Mouse (Mus musculus) MN1 (cell line): ENCODE measurements around the gene Tada3.

Source experiments
- DNase-seq: peaks from one replicate; pipeline ENCODE4 v3.0.0-alpha.2; 2016; ENCODE audit warnings: low spot score

Tada3 gene

DNA sequence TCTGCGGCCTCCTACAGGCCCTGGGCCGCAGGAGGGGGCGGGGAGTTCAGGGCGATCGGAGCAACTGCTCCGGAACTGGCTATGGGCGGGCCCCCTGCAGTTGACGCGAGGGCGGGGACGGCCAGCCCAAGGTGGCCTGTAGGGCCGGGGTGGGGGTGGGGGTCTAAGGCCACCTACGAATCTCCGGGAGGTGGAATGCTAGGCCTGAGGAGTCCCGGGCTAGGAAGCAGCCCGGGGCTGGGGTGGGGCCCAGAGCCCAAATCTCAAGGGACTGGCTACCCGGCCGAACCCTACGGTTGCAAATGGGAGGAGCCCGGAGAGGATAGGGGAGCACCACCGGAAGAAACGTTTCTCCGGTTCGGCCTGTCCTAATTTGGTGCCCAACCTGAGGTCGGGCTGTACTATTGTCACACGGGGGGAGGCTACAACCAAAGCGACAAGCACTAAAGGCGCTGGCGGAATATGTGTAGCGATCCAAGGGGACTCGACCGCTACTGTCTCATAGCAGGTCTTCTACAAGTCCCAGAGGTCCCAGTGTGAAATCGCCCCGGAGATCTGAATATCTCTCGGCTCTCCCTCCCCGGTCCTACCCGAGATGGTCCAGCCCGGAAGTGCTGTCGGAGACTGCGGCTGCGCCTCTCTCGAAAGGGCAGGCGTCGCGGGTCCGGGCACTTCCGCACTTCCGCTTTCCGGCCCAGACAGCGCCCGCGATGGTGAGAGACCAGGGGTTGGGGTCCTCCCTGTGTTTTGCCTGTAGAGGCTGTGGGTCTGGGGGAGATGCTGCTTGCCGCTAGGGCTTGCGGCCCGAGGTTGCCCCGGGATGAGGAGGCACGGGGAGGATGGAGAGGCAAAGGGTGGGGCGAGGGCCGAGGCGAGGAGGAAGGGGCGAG lies at the start of gene Tada3, which contains the start of gene Arpc4:
Tada3 (minus strand) TSS at position 388 of the 890 bp plus-strand sequence.
Arpc4 (plus strand) TSS at position 620 of the 890 bp plus-strand sequence.
- peak; percentile 95 for DNase-seq

- peak; percentile 27 for DNase-seq
Observed at GRCm38 (mm10) chr6:113427397-113427796, 49.7 kb upstream of the Tada3 start.

DNA sequence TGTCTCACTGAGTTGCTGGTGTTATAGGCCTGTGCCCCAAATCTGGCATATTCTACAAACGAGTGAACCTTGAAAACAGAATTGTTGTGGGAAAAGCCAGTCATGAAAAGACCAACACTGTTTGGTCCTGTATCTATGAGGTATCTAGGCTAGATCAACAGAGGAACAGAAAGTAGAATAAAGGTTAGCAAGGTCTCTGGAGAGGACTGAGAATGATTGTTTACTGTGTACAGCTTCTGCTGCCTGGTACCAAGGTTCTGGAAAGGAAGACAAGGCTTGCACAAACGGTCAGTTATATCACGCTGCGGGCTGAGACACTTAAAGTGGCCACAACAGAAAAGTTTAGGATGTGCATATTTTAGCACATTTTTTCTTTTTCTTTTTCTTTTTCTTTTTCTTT lies 49.0 kb upstream of the Tada3 start:
- DNase-seq = no peak

- no peak for DNase-seq
Observed at GRCm38 (mm10) chr6:113424187-113424586, 46.5 kb upstream of the Tada3 start.

- no peak for DNase-seq
Observed at GRCm38 (mm10) chr6:113423000-113423399, 45.3 kb upstream of the Tada3 start.

DNA sequence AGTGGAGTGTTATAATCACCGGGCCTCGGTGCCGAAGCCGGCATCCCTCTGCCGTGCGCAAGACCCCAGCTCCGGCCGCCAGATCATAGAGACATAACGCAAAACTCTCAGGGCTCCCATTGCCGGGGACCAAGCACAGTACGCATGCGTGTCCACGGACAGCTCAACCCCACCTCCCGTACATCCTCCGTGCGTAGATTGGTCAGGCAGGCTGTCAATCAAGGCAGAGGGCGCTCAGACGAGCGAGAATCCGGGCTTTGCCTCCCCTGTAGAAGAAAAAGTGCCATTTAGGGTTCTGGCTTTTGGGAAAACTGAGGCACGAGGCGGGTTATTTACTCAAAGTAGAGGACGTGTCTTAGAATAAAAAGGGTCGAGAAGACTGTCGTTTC lies 41.5 kb upstream of the Tada3 start, which contains the start of gene Rpusd3:
Rpusd3 (minus strand) TSS at position 142 of the 389 bp plus-strand sequence.
- DNase-seq = peak; percentile 98

DNA sequence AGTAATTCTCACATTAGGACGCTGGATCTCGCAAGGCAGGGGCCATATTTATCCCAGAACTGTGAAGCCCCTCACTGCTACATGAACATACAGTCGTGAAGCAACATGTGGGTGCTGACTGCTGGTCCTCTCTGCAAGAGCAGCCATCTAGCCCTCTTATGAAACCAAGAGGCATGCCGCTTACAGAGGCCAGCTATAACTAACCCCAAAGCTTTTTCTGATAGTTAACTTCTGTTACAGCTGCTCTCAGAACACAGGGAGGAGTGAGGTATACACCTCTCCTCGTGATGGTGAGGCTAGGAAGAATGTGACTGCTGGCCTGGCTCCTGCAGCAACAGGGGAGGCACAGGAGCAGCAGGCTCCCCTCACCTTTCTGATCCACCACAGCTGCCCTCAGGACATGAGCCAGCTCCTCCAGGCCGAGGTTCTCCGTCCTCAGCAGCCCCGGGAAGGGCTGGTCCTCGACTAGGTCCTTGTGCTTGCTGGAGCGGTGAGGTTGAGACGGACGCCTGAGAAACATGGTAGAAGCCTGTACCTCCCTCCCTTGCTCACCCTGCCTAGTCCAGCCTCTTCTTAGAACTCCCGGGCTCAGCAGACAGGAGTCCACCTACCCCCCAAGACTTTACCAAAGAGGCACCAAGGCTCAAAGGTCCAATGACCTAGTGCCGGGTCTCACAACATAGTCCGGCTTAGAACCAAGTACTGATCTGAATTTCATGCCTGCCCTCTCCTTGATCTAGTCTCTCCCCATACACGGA lies 40.9 kb upstream of the Tada3 start:
- DNase-seq = peak; percentile 41

GRCm38 (mm10) chr6:113416416-113416815 lies 38.7 kb upstream of the Tada3 start:
- DNase-seq = no peak

DNA sequence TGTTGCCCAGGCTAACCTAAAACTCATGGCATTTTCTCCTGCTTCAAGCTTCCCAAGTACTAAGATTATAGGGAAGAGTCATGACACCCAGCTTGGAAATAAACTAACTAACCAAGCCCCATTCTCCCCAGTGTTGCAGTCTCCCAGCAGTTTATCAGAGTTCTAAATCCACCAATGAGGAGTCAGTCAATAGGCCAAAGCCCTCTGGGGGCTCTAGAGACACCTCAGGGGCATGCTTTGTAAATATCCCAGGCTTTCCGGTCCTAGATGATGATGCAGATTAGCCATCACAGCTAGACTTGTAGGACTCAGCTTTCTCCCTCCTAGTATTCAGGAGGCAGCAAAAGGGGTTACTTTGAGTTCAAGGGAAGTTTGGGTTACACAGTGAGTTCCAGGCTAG lies 32.3 kb upstream of the Tada3 start:
- DNase-seq = no peak

- no peak for DNase-seq
Observed at GRCm38 (mm10) chr6:113406683-113407082, 29.0 kb upstream of the Tada3 start.

GRCm38 (mm10) chr6:113405483-113405882 lies 27.8 kb upstream of the Tada3 start:
- no peak for DNase-seq

DNA sequence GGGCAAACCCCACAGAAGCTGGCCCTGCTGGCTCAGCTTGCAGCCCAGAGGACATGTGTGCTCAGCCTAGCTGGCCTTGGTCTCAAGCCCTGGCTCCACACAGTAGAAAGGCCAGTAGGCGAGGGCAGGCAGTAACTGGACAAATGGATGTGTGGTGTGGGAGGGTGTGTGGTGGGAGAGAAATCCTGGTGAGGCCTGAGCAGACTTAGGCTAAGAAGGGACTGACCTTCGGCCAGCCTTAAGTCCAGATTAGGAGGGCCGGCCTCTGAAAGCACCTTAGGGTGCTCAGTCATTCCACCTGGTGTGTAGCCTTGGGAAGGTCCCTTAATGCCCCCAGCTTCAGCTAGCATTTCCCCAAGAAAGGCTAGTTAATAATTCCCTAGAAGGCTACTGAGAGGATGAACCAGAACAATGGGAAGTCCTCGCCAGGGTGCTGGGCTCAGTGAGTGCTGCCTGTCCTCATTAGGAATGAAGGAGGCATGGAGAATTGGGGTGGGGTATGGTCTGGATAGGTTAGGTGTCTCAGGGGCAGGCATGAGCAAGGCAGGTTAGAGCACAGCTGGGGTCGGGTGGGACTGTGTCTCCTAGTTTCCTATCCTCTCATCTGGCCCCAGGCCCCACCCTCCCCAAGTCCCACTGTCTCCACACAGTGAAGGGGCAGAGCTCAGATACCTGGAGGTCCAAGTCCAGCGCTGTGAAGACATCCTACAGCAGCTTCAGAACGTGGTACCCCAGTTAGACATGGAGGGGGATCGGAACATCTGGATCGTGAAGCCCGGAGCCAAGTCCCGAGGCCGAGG lies 27.2 kb upstream of the Tada3 start:
- DNase-seq = no peak

GRCm38 (mm10) chr6:113402094-113402493 lies 24.4 kb upstream of the Tada3 start:
- DNase-seq = no peak

DNA sequence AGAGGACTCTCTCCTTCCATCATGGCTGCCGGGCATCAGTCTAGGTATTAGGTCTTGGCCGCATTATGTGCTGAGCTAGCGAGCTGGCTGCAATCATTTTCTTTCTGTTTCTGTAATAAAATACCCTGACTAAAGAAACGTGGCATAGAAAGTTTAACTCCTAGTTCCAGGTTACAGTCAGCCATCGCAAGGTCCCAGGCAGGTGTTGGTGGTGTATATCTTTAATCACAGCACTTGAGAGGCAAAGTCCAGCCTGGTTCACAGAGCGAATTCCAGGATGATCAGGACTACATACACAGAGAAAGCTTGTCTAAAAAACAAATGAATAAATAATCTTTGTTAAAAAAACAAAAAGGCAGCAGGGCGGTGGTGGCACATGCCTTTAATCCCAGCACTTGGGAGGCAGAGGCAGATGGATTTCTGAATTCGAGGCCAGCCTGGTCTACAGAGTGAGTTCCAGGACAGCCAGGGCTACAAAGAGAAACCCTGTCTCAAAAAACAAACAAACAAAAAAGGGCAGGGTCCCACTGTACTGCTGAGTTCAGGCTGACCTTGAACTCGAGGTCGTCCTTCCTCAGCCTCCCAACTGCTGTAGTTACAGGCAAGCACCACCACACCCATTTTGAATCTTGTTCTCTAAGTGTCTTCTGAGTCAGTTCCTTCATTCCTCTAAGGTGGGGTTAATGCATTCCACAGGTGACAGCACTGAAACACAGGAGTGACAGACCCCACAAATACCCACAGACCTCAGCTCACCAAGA lies 18.8 kb upstream of the Tada3 start:
- no peak for DNase-seq

DNA sequence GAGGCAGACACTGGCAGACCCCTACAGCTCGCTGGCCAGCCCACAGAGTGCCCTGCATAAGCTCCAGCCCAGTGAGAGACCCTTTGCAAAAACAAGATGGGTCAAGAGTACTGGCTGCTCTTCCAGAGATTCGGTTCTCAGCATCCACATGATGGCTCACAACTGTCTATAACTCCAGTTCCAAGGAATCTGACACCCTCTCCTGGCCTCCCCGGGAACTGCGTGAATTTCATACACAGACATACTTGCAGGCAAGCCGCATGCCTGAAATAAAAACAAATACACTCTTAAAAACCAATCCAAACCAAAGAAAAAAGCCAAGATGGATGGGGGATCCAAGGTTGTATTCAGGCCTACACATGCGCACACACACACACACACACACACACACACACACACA lies 17.8 kb upstream of the Tada3 start:
- no peak for DNase-seq

DNA sequence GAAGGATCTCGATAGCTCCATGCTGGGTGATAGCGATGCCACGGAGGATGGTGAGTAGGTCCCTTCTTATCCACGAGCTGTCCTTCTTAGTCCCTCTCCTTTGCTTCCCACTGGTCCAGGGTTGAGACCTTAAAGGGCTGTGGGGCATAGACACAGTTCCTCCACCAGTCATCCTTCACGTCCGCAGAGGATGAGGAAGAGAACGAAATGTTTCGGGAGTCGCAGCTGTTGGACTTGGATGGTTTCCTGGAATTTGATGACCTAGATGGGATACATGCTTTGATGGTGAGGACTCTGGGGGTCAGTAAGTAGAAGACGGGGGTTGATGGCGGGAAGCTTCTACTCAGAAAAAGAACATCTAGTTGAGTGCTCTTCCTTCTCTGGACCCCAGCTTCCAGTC lies 17.1 kb upstream of the Tada3 start:
- DNase-seq = no peak

DNA sequence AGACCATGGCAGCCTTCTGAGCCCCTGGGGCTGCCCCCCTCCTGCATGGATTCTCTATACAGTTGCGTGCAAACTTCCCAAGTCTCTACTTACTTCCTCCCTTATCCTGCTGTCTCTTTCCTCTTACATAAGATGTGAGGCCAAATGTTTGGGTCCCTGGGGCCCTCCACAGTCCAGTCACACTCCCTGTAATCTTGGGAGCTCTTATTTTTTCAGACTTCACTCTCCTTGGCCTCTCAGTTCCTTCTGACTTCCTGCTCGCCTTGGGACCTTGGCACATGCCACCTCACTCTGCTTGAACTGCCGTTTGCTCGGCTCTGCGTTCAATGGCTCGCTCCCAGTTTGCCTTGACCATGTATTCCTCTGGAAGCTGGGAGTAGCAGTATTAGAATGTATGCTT lies 16.3 kb upstream of the Tada3 start:
- DNase-seq = no peak

GRCm38 (mm10) chr6:113392387-113393071 lies 14.8 kb upstream of the Tada3 start:
- DNase-seq = no peak

- DNase-seq = no peak
Observed at GRCm38 (mm10) chr6:113392015-113392386, 14.3 kb upstream of the Tada3 start.

DNA sequence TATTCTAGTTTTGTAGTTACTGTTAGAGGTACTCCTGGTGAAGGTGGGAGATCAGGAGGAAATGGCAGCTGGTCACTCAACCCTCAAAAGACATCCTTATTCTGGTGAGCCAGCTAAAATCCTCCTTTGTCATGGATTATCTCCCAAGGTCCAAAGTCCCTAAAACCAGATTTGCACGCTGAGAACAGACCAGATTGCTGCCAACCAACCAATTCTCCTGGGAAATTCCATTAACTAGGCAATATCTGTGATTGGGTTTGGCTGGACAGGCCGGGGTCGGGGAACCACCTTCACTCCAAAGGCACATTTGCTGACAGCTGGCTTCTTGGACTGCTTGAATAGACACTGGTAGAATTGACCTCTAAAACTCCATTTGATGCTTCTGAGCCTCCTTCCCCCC lies 13.0 kb upstream of the Tada3 start:
- DNase-seq = peak; percentile 55

- peak; percentile 35 for DNase-seq
Observed at GRCm38 (mm10) chr6:113388960-113389359, 11.3 kb upstream of the Tada3 start, which contains the start of gene Ttll3. Gene Ttll3 (plus strand): TSS chr6:113389260.
